Mouse (Mus musculus) E14TG2a.4 (cell line): ENCODE measurements at regions not wholly inside any gene's neighbourhood (a gene's known extent, or its start where the extent isn't known, plus 50 kb on each side); places are given as distances from the start of the nearest gene placed in this dataset.

Source experiments
- CTCF ChIP-seq: conservative IDR thresholded peaks from 2 replicates; pipeline ENCODE4 v1.5.1; 2014; ENCODE audit warnings: low read length
- NANOG ChIP-seq: IDR thresholded peaks from 2 replicates; pipeline ENCODE4 v1.6.1; 2014; ENCODE audit warnings: borderline replicate concordance, low read length, mixed read lengths

- TF ChIP-seq CTCF (no peak), NANOG (no peak)
Measured at GRCm38 (mm10) chr16:19061796-19062195, 185.0 kb downstream of the Hira start.
